Mouse (Mus musculus): ENCODE measurements around the gene Olfr912.

- TF ChIP-seq CTCF (IDR thresholded peaks at IDR 0.05; ENCODE audit: borderline replicate concordance, extremely low read depth, insufficient read depth, insufficient read length) (no peak), POLR2A (IDR thresholded peaks at IDR 0.05; ENCODE audit: borderline replicate concordance, extremely low read depth, insufficient read depth, insufficient read length, poor library complexity, severe bottlenecking) (no peak)
These were observed 42.4 kb upstream of the Olfr912 start, which contains the start of gene Olfr910 for GRCm38 (mm10) chr9:38537549-38537948.
